Comparison of ENCODE assay signal across 14 mouse cellular contexts in the genomic region with DNA sequence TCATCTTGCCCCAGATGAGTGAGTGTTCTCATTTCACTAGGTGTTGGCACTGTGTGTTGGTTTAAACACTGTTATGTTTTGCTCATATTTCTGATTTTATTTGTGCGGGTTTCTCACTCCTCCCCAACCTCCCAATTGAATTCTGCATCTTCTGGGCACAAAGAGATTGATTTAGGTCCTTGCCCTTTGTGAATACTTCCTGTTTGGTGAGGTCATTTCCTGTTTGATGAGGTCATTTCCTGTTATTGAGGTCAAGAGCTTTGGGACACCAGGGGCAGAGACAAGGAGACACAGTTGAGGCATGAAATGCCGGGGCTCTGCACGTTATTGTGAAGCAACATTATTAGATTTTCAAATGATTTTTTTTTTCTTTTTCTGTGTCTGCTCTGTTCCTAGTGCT.
DNase-seq lines count a peak whose midpoint lies in the region; ATAC-seq and TF ChIP-seq lines count a peak whose summit lies in the region.
"Had no signal": no experiment of that assay in that cellular context is flagged by ENCODE, and none has a peak within 500 bp of the region (broad histone marks: within the 10 kb centered on the region; RNA-seq: fewer than 3 reads in every experiment).

No protein-coding gene starts in this region.

- peak; percentile 81 for DNase-seq in midbrain, embryonic 11.5 days (ENCODE audit: low spot score, missing footprints)
- peak; percentile 22 for DNase-seq in brain, embryonic 14.5 days (ENCODE audit: low read depth)
- DNase-seq in mesoderm, embryonic 11.5 days (ENCODE audit: low read depth, low spot score) = peak; percentile 15
- no peak for DNase-seq in layer of hippocampus, adult 8-10 months (ENCODE audit: low spot score in 2 of 2)
- DNase-seq in cerebellum, adult 11-12 months = no peak
- DNase-seq: cerebellum, adult 2 months; kidney, postnatal 10 days; liver, embryonic 13.5 days; lung, postnatal 36 days; thymus, postnatal 4 days had no signal

- WGBS in midbrain, embryonic 11.5 days = 80% methylated on average over 3 of the region's 3 CpGs
- WGBS in midbrain, embryonic 13.5 days = 86% methylated on average over 3 of the region's 3 CpGs
- WGBS in embryonic facial prominence, embryonic 15.5 days = 58% methylated on average over 3 of the region's 3 CpGs

- no peak for ATAC-seq in midbrain, embryonic 11.5 days (ENCODE audit: low FRiP score)
- ATAC-seq in midbrain, embryonic 13.5 days = no peak
- ATAC-seq in embryonic facial prominence, embryonic 15.5 days (ENCODE audit: insufficient number of reproducible peaks, low FRiP score, low TSS enrichment, low read depth) = no peak

- no peak overlapping the region for H3K27ac ChIP-seq in midbrain, embryonic 11.5 days (ENCODE audit: low read depth, low read length)
- no peak overlapping the region for H3K27ac ChIP-seq in midbrain, embryonic 13.5 days
- H3K27ac ChIP-seq in embryonic facial prominence, embryonic 15.5 days (replicated peaks) = peak overlapping the region; percentile 40; the same call in 1 of the 2 replicates
- H3K27ac ChIP-seq: forebrain, embryonic 13.5 days; liver, embryonic 13.5 days; stomach, embryonic 15.5 days had no signal

- no peak overlapping the region for H3K4me3 ChIP-seq in midbrain, embryonic 11.5 days (ENCODE audit: low read depth, low read length)
- H3K4me3 ChIP-seq in midbrain, embryonic 13.5 days (replicated peaks) = no peak overlapping the region
- H3K4me3 ChIP-seq in embryonic facial prominence, embryonic 15.5 days (replicated peaks) = no peak overlapping the region
- H3K4me3 ChIP-seq: forebrain, embryonic 13.5 days; liver, embryonic 13.5 days; stomach, embryonic 15.5 days had no signal

- TF ChIP-seq POLR2A in brain, embryonic 14.5 days (IDR thresholded peaks at IDR 0.05; ENCODE audit: borderline replicate concordance, extremely low read depth, insufficient read depth, insufficient read length, poor library complexity, severe bottlenecking) = no peak

- H3K4me2 ChIP-seq in midbrain, embryonic 11.5 days = no peak overlapping the region
- no peak overlapping the region for H3K4me2 ChIP-seq in midbrain, embryonic 13.5 days (replicated peaks)
- H3K4me2 ChIP-seq in embryonic facial prominence, embryonic 15.5 days (replicated peaks) = no peak overlapping the region
- H3K4me2 ChIP-seq: forebrain, embryonic 13.5 days; liver, embryonic 13.5 days; stomach, embryonic 15.5 days had no signal

- no peak overlapping the region for H3K9ac ChIP-seq in midbrain, embryonic 11.5 days (ENCODE audit: low read length)
- H3K9ac ChIP-seq in midbrain, embryonic 13.5 days (replicated peaks) = no peak overlapping the region
- H3K9ac ChIP-seq in embryonic facial prominence, embryonic 15.5 days = no peak overlapping the region
- H3K9ac ChIP-seq: forebrain, embryonic 13.5 days; liver, embryonic 13.5 days; stomach, embryonic 15.5 days had no signal

- no peaks in the 10 kb centered on the region for H3K9me3 ChIP-seq in midbrain, embryonic 11.5 days (ENCODE audit: control insufficient read depth, low read length)
- no peaks in the 10 kb centered on the region for H3K9me3 ChIP-seq in midbrain, embryonic 13.5 days
- no peaks in the 10 kb centered on the region for H3K9me3 ChIP-seq in embryonic facial prominence, embryonic 15.5 days (replicated peaks)
- H3K9me3 ChIP-seq: forebrain, embryonic 13.5 days; liver, embryonic 13.5 days; stomach, embryonic 15.5 days had no signal

- H3K27me3 ChIP-seq in midbrain, embryonic 11.5 days (ENCODE audit: control insufficient read depth, insufficient read depth, low read length) = no peaks in the 10 kb centered on the region
- H3K27me3 ChIP-seq in midbrain, embryonic 13.5 days = no peaks in the 10 kb centered on the region
- H3K27me3 ChIP-seq in embryonic facial prominence, embryonic 15.5 days = no peaks in the 10 kb centered on the region
- H3K27me3 ChIP-seq: forebrain, embryonic 13.5 days; liver, embryonic 13.5 days; stomach, embryonic 15.5 days had no signal

- TF ChIP-seq CTCF in brain, embryonic 14.5 days (IDR thresholded peaks at IDR 0.05; ENCODE audit: borderline replicate concordance, extremely low read depth, insufficient read depth, insufficient read length) = no peak

- no peaks in the 10 kb centered on the region for H3K36me3 ChIP-seq in midbrain, embryonic 11.5 days (ENCODE audit: control insufficient read depth, insufficient read depth, low read length)
- no peaks in the 10 kb centered on the region for H3K36me3 ChIP-seq in midbrain, embryonic 13.5 days
- no peaks in the 10 kb centered on the region for H3K36me3 ChIP-seq in embryonic facial prominence, embryonic 15.5 days
- H3K36me3 ChIP-seq: liver, embryonic 13.5 days; stomach, embryonic 15.5 days had no signal

- H3K4me1 ChIP-seq in midbrain, embryonic 11.5 days (ENCODE audit: control insufficient read depth, insufficient read depth, low read length) = no peaks in the 10 kb centered on the region; the same call in 1 of the 2 replicates
- peaks cover 11% of the 10 kb centered on the region for H3K4me1 ChIP-seq in midbrain, embryonic 13.5 days (replicated peaks)
- H3K4me1 ChIP-seq in embryonic facial prominence, embryonic 15.5 days = 0 out of 2 replicates have a peak, but pooled peaks cover 3% of the 10 kb centered on the region
- H3K4me1 ChIP-seq: liver, embryonic 13.5 days; stomach, embryonic 15.5 days had no signal

Comparison
In these comparisons a context has a peak if more than half of its experiments do, and no peak if none do; other contexts are left out.
1. DNase-seq: peak in midbrain, embryonic 11.5 days (single experiment), brain, embryonic 14.5 days (single experiment) and mesoderm, embryonic 11.5 days (single experiment); none in layer of hippocampus, adult 8-10 months (0 of 2) and cerebellum, adult 11-12 months (single experiment).